Mouse (Mus musculus) kidney, embryonic 16.5 days (tissue): ENCODE measurements at regions not wholly inside any gene's neighbourhood (a gene's known extent, or its start where the extent isn't known, plus 50 kb on each side); places are given as distances from the start of the nearest gene placed in this dataset.
"Not testable (repeated sequence)": the region's sequence is repeated elsewhere in the genome, so short reads cannot be mapped to it uniquely, and the experiment has no call there.

Experiments
- ATAC-seq: fragments of 200-750 bp; cut with Nextera tagmentation; 2 replicates; pipeline ENCODE4 v1.8.0; 2017; ENCODE audit warnings: moderate TSS enrichment; ENCODE audit not compliant: low FRiP score, low TSS enrichment
- H3K27ac ChIP-seq: fragments of 300-500 bp; sonication (generic); 2 replicates; pipeline ENCODE4 v1.5.1; 2014; ENCODE audit warnings: low read length
- H3K27me3 ChIP-seq: fragments of 300-500 bp; sonication (generic); 2 replicates; pipeline ENCODE4 v1.6.1; 2014; ENCODE audit warnings: low read length, control low read depth, mixed read lengths; ENCODE audit not compliant: insufficient read depth
- H3K36me3 ChIP-seq: fragments of 300-500 bp; sonication (generic); 2 replicates; pipeline ENCODE4 v1.6.1; 2014; ENCODE audit warnings: low read length, control low read depth, mixed read lengths; ENCODE audit not compliant: insufficient read depth
- H3K4me1 ChIP-seq: fragments of 300-500 bp; sonication (generic); 2 replicates; pipeline ENCODE4 v1.6.1; 2014; ENCODE audit warnings: low read length, control low read depth, mixed read lengths; ENCODE audit not compliant: insufficient read depth
- H3K4me2 ChIP-seq: fragments of 300-500 bp; sonication (generic); replicated peaks from 2 replicates; pipeline ENCODE4 v1.6.1; 2014; ENCODE audit warnings: low read depth, low read length
- H3K4me3 ChIP-seq: fragments of 300-500 bp; sonication (generic); 2 replicates; pipeline ENCODE4 v1.5.1; 2014; ENCODE audit warnings: mild to moderate bottlenecking, low read length
- H3K9ac ChIP-seq: fragments of 300-500 bp; sonication (generic); replicated peaks from 2 replicates; pipeline ENCODE4 v1.6.1; 2014; ENCODE audit warnings: low read length
- H3K9me3 ChIP-seq: fragments of 300-500 bp; sonication (generic); 2 replicates; pipeline ENCODE4 v1.6.1; 2016; ENCODE audit warnings: low read length, control low read depth
- WGBS: fragments of 180-500 bp; shearing (Covaris S2); extraction: QIAGEN DNeasy Blood & Tissue Kit; methylation state at CpG from one replicate; pipeline ENCODE4 v1.1.7; 2014; 5-methylcytosine and 5-hydroxymethylcytosine counted together

DNA sequence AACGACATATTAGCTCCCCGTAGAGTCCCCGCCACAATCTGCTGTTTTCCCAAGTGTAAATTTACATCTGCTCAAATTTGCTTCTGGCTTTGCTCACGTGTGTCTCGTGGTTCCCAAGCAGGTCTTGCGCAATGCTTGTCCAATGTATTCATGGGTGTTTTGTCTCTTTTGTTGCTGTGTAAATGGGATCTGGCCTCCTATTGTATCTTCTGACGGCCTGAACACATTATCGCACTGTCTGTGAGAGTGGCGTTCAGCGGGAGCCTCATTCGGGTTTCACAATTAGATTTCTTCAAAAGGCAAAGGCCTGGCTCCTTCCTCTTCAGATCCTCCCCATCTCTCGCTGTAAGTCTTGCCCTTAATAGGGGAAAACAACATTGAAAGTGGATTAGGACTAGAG, 274.5 kb downstream of the Fam19a5 start:
- no peak overlapping the region for H3K9ac ChIP-seq
- H3K4me1 ChIP-seq: no peaks in the 10 kb centered on the region
- no peak overlapping the region for H3K4me2 ChIP-seq
- H3K27me3 ChIP-seq: no peaks in the 10 kb centered on the region
- ATAC-seq: no peak
- no peak overlapping the region for H3K4me3 ChIP-seq
- no peak overlapping the region for H3K27ac ChIP-seq
- H3K36me3 ChIP-seq: no peaks in the 10 kb centered on the region
- H3K9me3 ChIP-seq: no peaks in the 10 kb centered on the region
- 85% methylated on average over 12 of the region's 12 CpGs for WGBS

DNA sequence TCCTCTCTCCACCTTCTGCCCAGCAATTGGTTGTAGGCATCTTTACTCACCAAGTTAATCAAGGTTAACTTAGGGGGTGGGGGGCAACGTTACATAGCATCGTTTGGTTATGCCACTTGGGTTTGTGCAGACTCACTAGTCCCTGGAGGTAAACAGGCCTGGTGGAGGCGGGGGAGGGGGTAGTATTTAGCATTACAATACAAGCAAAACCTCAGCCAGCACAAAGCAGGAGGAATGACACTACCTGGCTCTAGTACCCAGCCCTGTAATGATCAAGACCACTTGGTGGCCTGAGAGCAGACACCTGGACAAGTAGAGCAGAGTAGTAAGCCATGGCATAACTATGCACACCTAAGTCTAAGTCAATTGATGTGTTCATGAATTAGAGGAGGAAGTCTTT, 298.0 kb downstream of the Fam19a5 start:
- H3K4me1 ChIP-seq: no peaks in the 10 kb centered on the region
- no peak overlapping the region for H3K9ac ChIP-seq
- ATAC-seq: no peak
- H3K9me3 ChIP-seq: no peaks in the 10 kb centered on the region
- no peak overlapping the region for H3K4me2 ChIP-seq
- H3K36me3 ChIP-seq: no peaks in the 10 kb centered on the region
- no peak overlapping the region for H3K4me3 ChIP-seq
- H3K27me3 ChIP-seq: no peaks in the 10 kb centered on the region
- no peak overlapping the region for H3K27ac ChIP-seq
- WGBS: 53% methylated on average over 3 of the region's 3 CpGs

DNA sequence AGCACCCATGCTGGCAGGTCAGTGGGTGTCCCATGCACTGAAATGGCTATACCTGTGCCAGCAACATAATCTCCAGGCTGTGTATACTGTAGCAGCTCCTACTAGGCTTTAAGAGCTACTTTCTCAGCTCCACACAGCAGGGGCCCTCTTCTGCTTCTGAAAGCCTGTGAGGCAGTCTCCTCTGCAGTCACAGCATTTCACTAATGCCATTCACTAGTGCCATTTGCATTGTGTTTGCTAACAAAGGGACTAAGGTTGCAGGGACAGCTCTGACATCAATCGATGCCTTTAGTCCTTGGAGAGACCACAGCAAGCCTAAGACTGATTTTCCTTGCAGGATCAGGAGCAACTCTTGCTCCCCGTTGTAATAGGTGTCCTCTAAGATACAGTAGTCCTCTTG, 315.0 kb downstream of the Fam19a5 start:
- H3K27me3 ChIP-seq: no peaks in the 10 kb centered on the region
- no peak for ATAC-seq
- no peaks in the 10 kb centered on the region for H3K4me1 ChIP-seq
- H3K27ac ChIP-seq: no peak overlapping the region
- 25% methylated on average over 2 of the region's 2 CpGs for WGBS
- H3K4me3 ChIP-seq: no peak overlapping the region
- no peak overlapping the region for H3K4me2 ChIP-seq
- H3K36me3 ChIP-seq: no peaks in the 10 kb centered on the region
- H3K9ac ChIP-seq: no peak overlapping the region
- H3K9me3 ChIP-seq: no peaks in the 10 kb centered on the region

DNA sequence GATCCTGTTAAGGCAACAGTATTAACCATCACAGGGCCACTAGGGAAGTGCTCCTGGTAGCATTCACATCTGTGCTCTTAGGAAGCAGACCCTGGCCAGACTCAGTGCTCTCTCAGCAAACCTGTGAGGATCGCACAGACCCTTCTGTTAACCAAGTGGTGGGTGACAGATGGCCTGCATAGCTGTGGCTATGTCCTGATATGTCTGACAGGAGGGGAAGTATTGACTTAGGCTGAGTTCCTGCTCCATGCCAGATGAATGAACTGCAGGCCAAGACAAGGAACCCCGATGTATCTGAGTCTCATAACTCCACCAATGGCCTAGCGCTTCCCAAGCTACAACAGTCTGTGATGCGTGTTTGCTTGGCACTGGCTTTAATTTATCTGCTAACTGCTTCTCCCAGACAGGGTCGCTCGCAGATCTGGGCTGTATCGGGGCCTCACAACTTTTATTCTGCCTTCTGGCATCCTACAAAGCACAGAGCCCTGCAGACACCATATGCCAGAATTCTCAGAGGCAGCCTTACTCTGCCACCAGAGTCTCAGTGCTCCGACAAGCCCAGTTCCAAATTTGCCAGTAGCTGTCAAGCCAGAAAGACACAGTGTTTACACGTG, 332.3 kb downstream of the Fam19a5 start:
- no peak for ATAC-seq
- 75% methylated on average over 9 of the region's 9 CpGs for WGBS

DNA sequence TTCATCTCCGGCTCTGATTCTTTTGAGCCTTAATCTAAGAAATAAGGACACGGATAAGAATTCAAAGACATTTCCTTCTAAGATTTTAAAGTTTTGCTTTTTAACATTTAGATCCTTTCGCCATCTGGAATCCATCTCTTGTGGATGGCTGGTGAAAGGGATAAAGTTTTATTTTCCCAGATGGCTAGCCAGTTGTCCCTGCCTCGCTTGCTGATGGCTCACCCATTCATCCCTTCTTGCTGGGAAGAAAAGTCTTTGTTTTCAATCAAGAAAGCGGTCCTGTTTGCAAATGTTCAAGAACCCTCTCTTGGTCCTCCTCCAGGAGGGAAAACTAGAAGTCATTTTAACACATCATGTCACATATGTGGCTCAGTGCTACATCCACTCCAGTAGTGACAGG, 346.8 kb downstream of the Fam19a5 start:
- no peaks in the 10 kb centered on the region for H3K4me1 ChIP-seq
- WGBS: 87% methylated on average over 5 of the region's 5 CpGs
- H3K27ac ChIP-seq: no peak overlapping the region
- H3K4me3 ChIP-seq: no peak overlapping the region
- H3K27me3 ChIP-seq: no peaks in the 10 kb centered on the region
- ATAC-seq: no peak
- no peaks in the 10 kb centered on the region for H3K36me3 ChIP-seq
- no peak overlapping the region for H3K4me2 ChIP-seq
- H3K9ac ChIP-seq: no peak overlapping the region
- no peaks in the 10 kb centered on the region for H3K9me3 ChIP-seq

More for the DNA sequence above, 332.3 kb downstream of the Fam19a5 start:
- Histone ChIP-seq H3K4me1 (no peaks in the 10 kb centered on the region), H3K9ac (no peak overlapping the region), H3K36me3 (no peaks in the 10 kb centered on the region), H3K27ac (no peak overlapping the region), H3K4me3 (no peak overlapping the region), H3K4me2 (no peak overlapping the region), H3K9me3 (no peaks in the 10 kb centered on the region), H3K27me3 (no peaks in the 10 kb centered on the region)

DNA sequence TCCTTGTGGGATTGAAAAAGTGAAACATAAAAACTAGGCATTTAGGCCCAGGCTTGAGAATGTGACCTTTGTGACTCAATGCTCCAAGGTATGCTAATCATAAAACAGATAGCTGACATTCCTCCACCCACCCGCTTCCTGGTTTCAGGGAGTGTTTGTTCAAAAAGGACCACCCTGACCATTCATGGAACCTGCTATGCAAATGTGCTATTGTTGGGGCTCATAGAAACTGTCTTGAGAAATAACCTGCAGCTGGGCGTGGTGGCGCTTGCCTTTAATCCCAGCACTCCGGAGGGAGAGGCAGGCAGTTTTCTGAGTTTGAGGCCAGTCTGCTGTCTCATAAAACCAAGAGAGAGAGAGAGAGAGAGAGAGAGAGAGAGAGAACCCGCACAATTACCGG, 350.8 kb downstream of the Fam19a5 start:
- H3K9ac ChIP-seq, H3K27ac ChIP-seq, ATAC-seq, H3K27me3 ChIP-seq, H3K9me3 ChIP-seq, H3K4me2 ChIP-seq, H3K4me3 ChIP-seq, H3K4me1 ChIP-seq, H3K36me3 ChIP-seq: not testable (repeated sequence)
- WGBS: 86% methylated on average over 6 of the region's 6 CpGs

DNA sequence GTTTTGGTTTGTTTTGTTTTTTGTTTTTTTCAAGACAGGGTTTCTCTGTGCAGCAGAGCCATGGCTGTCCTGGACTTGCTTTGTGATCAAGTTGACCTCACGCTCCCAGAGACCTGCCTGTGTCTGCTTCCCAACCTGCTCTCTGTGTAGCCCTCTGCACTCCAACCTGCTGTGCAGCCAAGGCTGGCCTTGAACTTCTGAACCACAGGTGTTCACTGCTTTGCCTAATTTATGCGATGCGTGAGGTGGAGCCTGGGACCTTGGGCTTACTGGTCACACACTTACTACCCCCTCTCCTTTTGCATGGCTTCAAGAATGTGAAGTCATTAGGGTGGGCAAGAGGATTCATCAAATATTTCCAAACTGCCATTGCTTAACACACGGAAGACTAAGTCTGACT, 354.6 kb downstream of the Fam19a5 start:
- no peaks in the 10 kb centered on the region for H3K36me3 ChIP-seq
- no peaks in the 10 kb centered on the region for H3K27me3 ChIP-seq
- H3K9me3 ChIP-seq: no peaks in the 10 kb centered on the region
- H3K4me2 ChIP-seq: no peak overlapping the region
- ATAC-seq: no peak
- H3K9ac ChIP-seq: no peak overlapping the region
- no peak overlapping the region for H3K4me3 ChIP-seq
- no peak overlapping the region for H3K27ac ChIP-seq
- 83% methylated on average over 4 of the region's 4 CpGs for WGBS
- H3K4me1 ChIP-seq: no peaks in the 10 kb centered on the region

DNA sequence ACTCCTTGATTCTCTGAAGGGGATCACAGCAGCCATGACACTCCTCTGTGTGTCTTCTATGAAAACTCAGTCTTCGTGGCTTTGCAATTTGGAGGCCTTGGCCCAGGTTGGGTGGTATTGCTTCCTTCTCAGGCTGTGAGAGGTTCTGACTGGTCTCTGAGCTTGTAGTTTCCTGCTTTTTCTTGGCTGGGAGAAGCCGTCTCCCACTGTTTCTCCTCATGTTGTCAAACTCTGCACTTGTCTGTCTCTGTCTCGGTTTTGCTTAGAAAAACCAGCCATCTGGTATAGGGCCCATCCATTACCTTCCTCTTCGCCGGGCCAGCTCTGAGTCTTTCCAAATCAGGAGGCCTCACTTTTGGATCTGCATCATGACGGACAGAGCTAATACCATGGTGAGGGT, 360.3 kb downstream of the Fam19a5 start:
- ATAC-seq: no peak
- Histone ChIP-seq H3K9me3 (no peaks in the 10 kb centered on the region), H3K27ac (no peak overlapping the region), H3K4me1 (no peaks in the 10 kb centered on the region), H3K4me2 (no peak overlapping the region), H3K27me3 (no peaks in the 10 kb centered on the region), H3K36me3 (no peaks in the 10 kb centered on the region), H3K4me3 (no peak overlapping the region), H3K9ac (no peak overlapping the region)
- WGBS: 85% methylated on average over 6 of the region's 6 CpGs

DNA sequence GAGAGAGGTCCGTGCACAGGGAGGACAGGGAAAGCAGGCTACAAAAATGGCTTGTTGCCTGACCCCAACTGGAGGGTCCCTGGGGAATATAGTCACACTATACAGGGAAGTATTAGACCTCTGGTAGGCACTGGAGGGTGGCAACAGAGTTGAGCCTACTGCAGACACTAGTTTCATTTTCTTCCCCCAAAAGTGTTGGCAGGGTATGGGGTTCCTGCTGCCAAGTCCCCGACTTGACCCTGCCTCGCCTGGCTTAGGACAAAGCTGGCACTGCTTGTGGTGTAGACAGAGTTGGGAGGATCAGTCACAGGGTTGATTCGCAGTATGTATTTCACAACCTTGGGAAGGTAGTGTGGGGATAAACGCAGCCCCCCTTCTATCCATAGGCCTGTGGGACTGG, 362.2 kb downstream of the Fam19a5 start:
- no peak for ATAC-seq
- no peak overlapping the region for H3K9ac ChIP-seq
- no peaks in the 10 kb centered on the region for H3K36me3 ChIP-seq

DNA sequence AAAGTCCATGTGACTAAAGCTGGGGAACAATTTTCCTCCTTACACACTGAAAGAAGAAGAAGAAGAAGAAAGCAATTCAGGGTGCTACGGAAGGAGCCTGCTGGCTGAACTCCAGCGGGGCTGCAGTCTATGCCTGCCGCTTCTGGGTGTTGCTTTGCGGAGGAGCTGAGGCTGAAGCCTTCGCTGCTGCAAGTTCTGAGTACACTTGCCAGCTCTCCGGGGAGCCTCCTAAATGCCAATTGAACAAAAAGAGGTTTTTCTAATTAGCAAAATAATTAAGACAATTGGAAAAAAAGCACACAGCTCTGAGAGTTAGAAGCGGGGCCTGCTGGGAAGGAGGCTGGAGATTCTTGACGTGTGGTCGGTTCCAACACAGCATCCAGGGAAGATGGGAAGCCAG, 378.0 kb downstream of the Fam19a5 start:
- Histone ChIP-seq H3K27me3 (no peaks in the 10 kb centered on the region), H3K9ac (no peak overlapping the region), H3K36me3 (no peaks in the 10 kb centered on the region), H3K4me2 (no peak overlapping the region), H3K9me3 (no peaks in the 10 kb centered on the region), H3K4me1 (no peaks in the 10 kb centered on the region), H3K27ac (no peak overlapping the region), H3K4me3 (no peak overlapping the region)
- no peak for ATAC-seq
- 77% methylated on average over 9 of the region's 9 CpGs for WGBS

More for the DNA sequence above, 362.2 kb downstream of the Fam19a5 start:
- no peaks in the 10 kb centered on the region for H3K9me3 ChIP-seq
- no peak overlapping the region for H3K4me2 ChIP-seq
- H3K27ac ChIP-seq: no peak overlapping the region
- H3K27me3 ChIP-seq: no peaks in the 10 kb centered on the region
- H3K4me1 ChIP-seq: no peaks in the 10 kb centered on the region
- no peak overlapping the region for H3K4me3 ChIP-seq
- WGBS: 85% methylated on average over 5 of the region's 5 CpGs
